Mouse (Mus musculus) T-helper 2 cell (primary cell): ENCODE measurements at regions not wholly inside any gene's neighbourhood (a gene's known extent, or its start where the extent isn't known, plus 50 kb on each side); places are given as distances from the start of the nearest gene placed in this dataset.

Experiments used
- in situ Hi-C: fragments of 300-600 bp; cut with MboI, MseI; formaldehyde crosslinking; loops from one replicate; pipeline ENCODE4 v1.15.1; 2025; ENCODE audit warnings: high pct_unique_total_duplicates

DNA sequence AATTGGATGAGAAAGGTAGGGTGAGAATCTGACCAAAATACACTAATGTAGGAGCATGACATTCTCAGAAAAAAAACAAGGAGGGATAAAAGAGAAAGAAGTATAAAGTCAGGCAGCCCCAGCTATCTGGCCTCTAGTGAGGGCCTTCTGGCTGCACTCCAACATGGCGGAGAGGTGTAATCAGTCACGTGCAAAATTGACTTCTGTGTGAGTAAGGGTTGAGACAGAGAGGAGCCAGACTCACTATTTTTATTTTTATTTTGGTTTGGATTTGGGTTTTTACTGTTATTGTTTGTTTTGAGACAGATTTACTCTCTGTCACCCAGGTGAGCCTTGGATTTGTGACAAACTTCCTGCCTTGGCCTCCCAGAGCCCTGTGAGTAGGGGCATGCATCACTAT lies 174.0 kb upstream of the Tars start:
- in situ Hi-C loops = loop anchor here (25.0 kb wide), 1 partner anchor 514 kb away; no protein-coding TSS in a partner anchor

DNA sequence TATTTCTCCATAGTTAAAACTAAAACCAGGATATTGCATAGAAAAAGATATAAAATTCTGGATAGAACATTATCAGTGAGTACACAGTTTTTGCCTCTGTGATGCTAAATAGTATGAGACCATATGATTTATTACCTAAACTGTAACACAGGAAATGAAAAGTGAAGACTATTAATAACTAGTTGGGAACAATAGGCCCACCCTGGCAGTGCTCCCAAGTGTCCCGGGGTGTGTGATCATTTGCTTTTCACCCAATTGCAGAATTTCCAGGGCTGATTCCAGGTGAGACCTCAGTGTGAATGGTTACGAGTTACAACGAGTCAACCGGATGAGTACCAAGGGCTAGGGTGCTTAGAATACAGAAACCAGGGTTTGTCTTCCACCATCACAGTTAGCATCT lies 172.6 kb upstream of the Tars start:
- in situ Hi-C loops = loop anchor here (25.0 kb wide), 1 partner anchor 515 kb away; no protein-coding TSS in a partner anchor

DNA sequence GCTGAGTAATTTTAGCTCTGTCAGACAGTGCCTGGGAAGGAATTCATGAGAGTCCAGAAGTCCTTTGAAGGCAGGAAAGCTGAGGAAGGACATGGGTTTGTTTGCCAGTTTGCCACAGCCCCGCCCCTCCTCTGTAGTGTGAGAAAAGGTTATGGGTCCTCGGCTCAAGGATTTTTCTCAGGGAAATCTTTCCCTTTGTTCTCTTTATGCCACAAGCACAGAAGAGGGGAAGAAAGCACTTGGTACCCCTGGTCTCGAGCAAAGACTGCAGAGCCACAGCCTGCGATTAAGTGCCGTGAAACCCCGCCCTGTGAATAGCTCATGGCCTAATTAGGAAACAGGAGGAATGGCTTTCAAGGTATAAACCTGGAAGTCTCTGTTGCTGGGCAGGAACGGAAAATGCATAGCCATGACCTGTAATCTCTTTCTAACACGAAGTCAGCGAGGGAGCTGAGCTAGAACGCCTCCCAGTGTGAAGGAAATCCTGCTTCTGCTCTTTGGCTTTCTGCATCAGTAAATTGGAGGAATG lies 166.1 kb upstream of the Tars start:
- in situ Hi-C loops = loop anchor here (25.0 kb wide), 1 partner anchor 522 kb away; no protein-coding TSS in a partner anchor

DNA sequence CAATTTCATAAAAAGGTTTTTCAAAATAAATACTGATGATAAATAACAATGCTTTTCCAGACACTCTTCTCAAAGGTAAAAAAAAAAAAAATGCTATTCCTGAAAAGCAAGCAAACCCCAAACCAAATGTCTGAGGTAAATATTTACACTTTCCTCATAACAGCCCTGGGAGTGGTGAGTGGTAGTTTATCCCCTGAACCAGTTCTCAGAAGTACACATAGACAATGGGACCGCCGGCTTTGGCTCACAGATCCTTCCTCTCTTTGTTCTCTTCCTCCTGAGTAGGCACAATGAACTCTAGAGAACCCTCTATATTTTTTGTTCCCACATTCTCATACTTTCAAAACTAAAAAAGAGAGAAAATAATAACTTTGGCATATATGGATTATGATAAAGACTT lies 153.1 kb upstream of the Tars start:
- in situ Hi-C loops = loop anchor here (25.0 kb wide), 1 partner anchor 535 kb away; no protein-coding TSS in a partner anchor

DNA sequence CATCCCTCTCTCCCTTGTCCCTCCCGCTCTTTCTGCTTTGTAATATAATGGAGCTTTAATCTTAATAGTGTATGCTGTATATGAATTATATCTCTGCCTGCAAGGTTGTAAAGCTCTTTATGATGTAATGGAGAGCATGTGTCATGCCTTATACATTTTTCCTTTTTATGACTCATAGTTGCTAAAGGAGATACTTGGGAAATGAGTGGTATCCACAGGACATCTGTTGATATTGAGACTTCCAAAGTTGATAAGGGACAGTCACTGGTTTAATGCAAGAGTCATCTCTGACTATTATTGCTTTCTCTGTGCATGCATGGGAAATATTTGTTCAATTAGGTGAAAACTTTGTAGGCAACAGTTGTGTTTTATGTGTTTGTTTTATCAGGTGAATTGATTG lies 152.6 kb upstream of the Tars start:
- in situ Hi-C loops = loop anchor here (25.0 kb wide), 1 partner anchor 535 kb away; no protein-coding TSS in a partner anchor

DNA sequence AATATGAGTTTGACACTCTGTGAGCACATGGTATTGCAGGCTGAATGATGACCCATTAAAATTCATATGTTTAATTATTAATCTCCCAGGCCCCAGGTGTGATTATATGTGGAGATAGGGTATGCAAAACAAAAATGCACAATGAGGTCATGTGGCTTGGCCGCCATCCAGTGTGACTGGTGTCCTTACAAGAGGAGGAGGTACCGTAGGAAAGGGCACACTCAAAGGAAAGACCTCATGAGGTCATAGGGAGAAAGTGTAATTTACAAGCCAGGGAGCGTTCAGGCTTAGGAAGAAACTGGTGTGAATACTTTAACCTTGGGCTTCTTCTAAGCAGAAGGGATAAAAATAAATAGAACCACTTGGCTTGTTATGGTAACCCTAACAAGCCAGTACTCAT lies 140.0 kb upstream of the Tars start:
- in situ Hi-C loops = loop anchor here (10.0 kb wide), 1 partner anchor 125 kb away; no protein-coding TSS in a partner anchor

DNA sequence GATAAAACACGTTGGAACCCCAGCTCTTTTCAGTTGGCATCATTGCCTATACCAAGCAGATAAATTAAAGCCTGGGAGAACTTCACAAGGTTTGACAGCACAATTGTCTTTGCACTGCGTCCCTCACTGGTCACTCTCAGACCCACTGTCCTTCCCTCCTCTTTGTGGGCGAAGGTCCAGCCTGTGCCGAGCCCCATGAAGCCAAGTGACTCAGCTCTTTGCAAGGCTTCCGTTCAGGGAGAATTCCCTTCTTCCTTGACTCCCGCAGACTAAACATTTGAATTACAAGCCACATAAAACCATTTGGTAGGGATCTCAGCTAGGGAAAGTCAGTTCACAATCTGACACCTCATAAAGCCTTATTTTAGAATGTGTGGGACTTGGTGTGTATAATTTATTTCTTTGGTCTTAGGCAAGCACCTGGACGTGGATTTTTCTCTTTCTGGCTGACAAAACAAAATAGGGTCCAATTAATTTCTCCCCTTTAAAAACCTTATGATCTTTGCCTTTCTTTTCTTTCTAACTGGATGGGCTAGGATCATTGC lies 136.7 kb upstream of the Tars start:
- in situ Hi-C loops = loop anchor here (10.0 kb wide), 1 partner anchor 121 kb away; no protein-coding TSS in a partner anchor

DNA sequence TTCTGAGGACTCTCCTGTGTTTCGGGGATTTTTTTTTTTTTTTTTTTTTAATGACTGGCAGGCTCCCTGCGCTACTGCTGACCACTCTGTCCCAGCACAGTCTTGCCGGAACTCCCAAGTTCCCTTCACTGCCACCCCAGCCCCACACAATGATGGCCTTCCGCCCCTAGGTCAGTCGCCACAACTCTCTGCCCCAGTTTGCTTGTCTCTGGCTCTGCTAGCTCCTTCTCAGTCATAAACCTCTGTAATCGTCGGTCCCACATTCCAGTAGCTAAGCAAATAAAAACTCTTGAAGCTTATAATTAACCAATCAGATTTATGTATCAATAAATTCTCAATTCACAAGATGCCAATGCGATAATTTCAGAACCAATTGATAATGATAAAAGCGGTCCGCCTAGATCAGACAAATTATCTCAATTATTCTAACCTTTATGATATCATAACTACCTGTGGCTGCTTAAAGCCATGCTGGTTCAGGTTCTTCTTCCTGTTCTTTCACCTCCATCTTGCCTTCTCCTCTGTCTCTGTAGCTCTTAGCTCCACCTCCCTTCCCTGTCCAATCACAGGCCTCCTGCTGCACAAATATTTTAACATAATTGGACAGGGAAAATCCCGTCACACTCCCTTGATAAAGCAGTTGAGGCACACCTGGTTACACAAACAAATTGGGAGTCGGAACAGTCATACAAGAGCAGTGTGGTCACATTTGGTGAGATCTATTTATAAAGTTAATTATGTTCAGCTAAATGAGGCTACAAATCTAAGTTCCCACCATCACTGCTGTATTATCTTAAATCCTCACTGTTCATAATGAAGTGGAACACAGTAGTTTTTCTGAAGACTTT lies 135.2 kb upstream of the Tars start:
- in situ Hi-C loops = loop anchor here (10.0 kb wide), 1 partner anchor 120 kb away; no protein-coding TSS in a partner anchor

DNA sequence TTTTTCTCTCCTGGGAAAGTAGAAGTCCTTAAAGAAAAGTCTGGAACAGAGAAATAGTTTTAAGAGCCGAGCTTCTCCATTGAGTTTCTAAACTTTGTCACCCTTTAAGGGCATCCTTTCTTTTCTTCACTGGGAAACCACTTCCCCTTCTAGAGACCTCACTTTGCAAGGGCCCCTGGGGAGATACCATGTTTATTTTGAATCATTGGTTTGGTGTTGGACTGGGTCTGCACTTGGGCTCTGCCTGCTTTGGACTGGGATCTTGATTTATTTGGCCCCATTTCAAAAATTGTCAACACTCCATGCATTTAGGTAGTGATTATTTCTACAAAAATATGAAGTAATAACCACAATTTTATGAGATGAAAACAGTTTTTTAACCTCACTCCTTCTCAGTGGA lies 134.2 kb upstream of the Tars start:
- in situ Hi-C loops = loop anchor here (10.0 kb wide), 1 partner anchor 119 kb away; no protein-coding TSS in a partner anchor

DNA sequence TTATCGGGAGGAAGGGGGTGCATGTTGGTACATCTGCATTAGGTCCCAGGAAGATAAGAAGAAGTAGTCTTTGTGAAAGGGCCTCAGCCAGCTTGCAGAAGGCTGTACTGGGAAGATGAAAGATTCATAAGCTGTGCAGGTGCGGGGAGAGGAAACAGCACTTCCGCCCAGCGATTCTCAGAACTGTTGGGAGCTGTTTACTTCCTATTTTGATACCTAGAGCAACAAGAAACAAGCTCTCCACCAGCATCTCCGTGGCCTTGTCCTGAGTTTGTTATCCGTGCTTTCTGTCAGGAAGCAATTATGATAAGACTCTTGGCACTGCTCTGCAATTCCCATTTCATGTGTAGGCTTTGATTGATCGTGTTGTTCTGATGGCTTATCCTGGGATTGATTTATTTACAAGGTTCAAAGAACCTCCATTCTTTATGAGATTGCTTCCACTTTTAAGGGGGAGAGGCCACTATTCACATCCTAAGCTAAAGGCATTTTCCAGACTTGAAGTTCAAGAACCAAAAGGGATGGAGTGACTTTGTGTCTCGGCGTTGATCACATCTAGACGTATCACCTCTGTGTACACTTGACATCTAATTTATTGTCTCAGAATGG lies 133.6 kb upstream of the Tars start:
- in situ Hi-C loops = loop anchor here (10.0 kb wide), 1 partner anchor 118 kb away; no protein-coding TSS in a partner anchor

DNA sequence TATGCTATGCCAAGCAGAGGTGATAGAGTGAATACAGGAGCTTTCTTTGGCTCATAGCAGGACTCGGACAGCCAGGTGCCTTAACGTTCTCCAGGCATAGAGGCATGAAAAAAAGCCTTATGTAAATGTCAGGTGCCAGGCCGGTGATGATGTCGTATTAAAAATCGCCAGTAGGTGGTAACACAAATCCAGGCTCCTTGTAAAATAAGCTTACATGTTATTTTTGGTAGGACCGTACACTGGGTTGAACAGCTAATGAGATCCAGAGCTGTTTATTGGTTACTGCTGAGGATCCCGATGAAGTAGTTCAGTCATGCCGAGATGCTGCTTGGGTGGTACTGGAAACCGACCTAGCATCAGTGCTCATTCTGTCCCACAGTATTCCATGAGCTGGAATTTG lies 133.1 kb upstream of the Tars start:
- in situ Hi-C loops = loop anchor here (10.0 kb wide), 1 partner anchor 118 kb away; no protein-coding TSS in a partner anchor

DNA sequence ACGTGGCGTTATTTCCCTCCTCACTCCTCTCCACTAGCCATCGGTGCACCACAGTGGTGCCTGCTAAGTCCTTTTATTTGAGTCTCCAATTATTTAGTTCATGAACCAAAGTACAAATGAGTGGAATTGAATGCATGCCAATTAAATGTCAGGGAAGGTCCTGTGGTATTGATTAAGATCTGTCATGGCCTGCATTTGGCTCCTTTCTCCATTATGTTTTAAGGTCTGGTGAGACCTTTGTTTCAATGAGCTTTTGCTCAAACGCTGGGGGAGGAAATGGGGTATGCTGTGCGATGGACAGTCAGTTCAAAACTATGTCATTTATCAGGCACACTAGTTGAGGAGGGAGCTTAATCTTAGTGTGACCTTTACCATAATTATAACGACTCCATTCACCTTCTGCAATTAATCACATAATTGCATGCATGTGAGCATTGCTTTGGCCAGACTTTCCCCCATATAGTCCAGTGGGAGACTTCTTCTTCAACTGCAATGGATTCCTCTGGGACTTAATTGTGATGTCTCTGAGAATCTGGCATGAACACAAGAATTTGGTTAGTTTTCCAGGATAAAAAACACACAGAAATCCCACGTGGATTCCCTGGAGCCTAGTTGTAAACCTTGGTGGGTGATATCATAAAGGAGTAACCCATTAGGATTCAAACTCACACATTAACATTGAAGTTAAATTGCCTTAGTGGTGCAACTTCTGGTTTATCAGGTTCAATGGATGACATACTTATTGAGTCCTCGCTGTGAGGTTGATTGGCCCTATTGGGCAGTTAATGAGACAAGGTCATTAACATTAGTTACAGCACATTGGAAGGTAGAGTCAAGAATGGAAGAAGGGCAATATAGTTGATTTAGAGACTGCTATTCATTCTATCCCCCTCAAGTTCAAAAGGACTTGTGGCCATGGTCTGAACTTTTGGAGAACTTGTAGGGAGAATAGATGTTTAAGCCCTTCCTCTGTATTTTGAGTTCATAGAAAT lies 130.7 kb upstream of the Tars start:
- in situ Hi-C loops = loop anchor here (10.0 kb wide), 1 partner anchor 115 kb away; no protein-coding TSS in a partner anchor

DNA sequence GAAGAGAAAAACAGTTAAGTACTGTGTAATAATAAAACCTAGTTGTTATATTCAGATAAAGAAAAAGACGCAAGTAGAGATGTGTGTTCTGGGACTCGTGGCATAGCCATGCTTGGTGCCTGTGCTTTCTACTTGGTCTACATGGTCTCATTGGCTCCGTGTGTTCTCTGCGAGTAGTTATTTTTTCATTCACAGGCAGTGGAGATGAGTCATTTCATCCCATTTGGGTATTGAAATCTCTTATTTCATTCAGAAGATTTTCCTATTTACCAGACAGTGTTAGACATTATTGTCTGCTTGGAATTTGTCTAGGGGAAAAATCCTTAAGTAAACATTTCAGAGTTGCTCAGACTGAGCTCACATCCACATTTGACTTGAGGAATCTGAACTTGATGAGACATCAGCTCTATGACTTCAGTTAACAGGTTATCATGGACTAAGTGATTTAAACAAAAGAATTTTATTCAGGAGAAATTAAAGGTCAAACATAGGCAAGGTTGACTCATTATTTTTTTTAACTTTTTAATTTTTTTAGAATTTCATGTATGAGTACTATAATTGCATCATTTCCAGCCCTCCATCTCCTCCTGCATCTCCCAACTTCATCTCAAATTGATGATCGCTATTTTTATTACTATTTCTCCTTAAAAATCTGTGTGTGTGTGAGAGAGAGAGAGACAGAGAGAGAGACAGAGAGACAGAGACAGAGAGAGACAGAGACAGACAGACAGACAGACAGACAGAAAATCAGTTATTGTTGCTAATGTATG lies 125.1 kb upstream of the Tars start:
- in situ Hi-C loops = no loop called here

DNA sequence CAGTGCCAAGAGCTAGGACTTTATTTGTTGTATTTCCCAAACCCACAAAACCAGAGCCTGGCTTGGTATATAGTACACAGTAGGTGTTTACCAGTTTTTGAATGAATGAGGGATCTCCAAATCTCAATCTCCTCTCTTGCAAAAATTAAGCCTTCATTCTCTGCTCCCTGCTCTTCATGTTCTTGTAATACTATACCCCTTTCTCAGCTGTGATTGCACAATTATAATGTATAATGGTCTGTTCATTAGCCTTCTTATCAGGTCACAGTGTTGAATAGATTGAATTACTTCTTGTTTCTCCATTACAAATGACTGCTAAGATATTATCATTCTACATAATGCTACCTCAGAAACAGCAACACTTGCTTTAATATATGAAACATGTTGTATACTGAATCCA lies 119.1 kb upstream of the Tars start:
- in situ Hi-C loops = no loop called here

DNA sequence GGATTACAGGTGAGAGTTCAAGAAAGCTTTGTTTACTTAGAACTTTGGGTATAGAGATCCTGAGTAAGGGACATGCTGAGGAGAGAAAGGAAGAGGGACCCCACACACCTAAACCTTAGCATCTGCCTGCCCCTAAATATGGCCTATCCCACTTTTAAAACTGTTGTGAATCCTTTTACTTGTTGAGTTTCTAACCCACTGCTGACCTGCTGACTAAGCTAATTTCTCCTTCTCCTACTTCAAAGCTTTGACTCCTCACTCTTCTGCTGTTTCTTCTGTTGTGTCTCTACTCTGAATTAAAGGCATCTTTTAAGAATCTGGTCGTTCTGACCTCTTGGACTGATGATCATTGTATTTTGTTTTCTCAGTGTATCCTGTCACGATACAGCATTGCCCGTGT lies 118.4 kb upstream of the Tars start:
- in situ Hi-C loops = no loop called here

DNA sequence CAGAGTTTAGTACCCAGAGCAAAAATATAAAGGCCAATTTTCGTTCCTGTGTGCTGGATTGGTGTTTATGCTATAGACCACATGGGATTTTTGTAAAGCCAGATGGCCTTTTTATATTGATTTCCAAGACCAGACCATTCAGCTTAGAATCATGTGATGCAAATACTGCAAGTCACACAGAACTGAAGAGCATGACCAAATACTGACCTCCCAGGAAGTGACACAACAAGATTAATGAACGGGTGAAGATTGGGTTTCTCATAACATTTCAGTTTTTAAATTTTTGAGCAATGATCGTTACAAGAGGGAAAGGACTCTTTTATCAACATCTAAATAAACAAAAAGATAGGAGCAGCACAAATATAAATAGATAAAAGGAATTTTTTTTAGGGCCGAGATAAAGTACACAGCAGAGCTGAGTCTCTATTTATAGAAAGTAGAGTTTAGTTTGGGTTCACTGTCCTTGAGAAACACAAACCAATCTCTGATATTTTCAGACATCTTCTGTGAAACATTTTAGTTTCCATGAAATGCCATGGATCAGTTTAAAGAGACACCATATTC lies 105.7 kb upstream of the Tars start:
- in situ Hi-C loops = no loop called here

DNA sequence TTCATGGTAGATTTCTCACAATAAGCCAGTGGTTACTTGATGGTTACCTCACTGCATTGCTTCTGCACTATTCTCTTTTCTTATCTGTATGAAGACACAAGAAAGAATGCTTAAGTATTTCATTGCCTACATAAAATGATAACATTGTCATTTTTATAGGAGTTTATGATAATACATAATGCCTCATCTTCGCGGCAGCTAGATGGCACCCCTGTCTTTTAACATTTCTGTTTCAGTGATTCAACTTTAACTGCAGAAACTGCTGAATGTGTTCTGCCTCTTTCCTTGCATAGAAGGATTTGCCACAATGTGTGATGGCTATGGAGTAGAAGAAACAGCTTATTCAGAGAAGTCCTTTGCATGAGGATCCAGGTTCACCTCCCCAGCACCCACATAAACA lies 97.0 kb upstream of the Tars start:
- in situ Hi-C loops = no loop called here

DNA sequence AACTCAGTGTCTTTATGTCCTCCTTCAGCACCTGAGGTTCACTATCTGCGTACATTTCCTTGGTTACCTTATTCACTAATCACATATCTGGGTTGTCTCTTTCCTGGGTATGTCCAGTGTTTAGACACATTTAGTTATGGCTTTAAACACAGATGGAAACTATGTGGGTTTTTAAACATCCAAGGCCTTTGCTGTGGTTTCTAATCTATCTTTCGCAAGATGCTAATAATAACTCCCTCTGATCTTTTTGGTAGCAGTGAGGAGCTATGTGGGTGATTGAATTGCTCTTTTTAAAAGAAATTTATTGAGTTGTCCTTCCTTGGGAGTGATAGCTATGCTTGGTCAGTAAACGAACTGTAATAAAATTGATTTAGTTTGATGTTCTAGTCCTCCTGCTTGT lies 89.7 kb upstream of the Tars start:
- in situ Hi-C loops = no loop called here

DNA sequence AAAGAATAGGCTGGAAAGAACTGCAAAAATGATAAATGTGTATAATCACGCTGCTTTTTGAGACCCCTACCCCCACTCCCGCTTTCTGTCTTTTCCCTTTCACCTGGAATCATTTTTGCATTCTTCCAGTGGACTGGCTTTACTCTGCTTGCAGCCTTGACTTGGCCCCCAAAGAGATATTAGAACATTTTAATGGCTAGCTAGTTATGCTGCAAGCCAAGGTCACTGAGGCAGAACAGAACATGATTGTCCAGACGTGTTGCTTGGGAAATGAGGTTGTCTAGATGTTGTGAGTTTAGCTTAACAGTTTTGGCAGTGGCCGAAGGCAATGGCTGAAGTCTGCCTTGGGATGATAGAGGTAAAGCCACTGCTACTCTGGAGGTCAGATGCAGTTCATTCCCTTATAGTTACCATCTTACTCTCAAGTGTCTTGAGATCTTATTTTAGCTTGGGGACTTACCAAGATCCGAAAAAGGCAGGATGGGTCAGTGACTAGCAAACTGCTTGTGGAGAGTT lies 87.9 kb upstream of the Tars start:
- in situ Hi-C loops = no loop called here
